Mouse (Mus musculus): ENCODE measurements at regions not wholly inside any gene's neighbourhood (a gene's known extent, or its start where the extent isn't known, plus 50 kb on each side); places are given as distances from the start of the nearest gene placed in this dataset.

DNA sequence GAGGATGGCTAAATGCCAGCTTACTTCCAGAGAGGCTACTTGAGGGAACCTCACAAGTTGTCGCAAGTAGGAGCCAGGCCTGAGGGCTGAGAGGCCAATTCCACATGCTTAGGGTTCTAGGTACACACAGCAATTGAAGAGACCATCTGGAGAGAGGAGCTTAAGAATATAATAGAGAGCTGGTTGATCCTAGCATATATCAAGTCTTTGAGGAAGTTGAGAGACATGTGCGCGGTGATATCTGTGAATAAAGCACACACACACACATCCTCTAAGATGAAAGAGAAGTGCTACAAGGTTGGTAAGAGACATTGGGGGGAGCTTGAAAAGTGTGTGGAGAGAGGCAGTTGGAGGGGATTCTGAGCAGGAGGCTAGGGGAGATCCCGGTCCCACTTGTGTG is 189.5 kb downstream of the Zfp462 start:
- no peak for DNase-seq (ENCODE audit: low spot score)

DNA sequence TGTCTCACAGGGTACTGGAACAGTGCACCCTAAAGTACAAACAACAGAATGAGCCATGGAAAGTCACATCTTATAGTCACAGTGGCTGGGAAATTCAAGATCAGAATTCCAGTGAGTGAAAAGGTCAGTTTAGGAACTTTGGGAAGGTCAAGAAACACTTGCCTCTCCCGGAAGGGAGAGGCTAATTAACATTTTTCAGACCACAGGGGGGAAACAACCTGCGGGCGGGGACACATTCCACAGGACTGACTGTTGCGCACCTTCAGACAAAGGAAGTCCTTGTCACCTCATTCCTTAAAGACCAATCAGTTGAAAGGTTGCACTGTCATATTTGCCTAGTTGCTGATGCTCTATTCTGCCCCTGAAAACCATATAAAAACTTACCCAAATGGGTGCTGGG is 189.9 kb downstream of the Zfp462 start:
- no peak for DNase-seq (ENCODE audit: low spot score)

DNA sequence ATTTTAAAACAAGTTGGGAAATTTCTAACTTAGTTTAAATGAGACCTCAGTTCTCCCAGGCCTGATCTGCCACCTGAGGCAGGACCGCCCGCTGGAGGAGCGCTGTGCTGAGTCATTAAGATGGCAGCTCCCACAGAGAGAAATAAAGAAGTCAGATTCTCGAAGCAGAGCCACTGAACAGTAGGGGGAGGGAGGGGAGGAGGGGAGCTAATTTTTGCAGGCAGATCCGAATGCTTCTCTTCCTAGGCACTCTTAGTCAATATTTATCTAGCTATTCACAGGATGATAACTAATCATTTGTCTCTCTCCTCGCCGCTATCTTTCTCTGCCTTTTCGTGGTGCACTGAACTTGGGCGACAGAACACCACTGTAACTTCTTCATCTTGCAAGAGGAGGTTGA is 191.4 kb downstream of the Zfp462 start:
- no peak for DNase-seq (ENCODE audit: low spot score)

- DNase-seq (ENCODE audit: low spot score), result no peak
Observed at GRCm38 (mm10) chr4:55137781-55138394, 193.0 kb downstream of the Zfp462 start.

DNA sequence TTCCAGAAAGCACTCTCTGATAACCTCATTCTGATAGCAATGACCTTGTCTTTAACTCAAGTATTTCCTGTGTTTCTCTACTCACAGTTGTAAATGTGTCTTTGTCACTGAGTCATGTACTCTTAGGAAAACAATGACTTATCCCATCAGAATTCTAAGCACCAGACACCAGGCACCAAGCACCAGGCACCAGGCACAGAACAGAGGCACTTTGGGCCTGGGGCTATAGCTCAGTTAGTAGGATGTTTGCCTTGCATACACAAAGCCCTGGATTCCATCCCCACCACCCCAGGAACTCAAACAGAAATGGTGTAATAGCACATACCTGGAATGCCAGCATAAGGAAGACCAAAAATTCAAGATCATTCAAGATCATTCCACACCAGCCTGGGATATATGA is 196.5 kb downstream of the Zfp462 start:
- no peak for DNase-seq (ENCODE audit: low spot score)

GRCm38 (mm10) chr4:55141923-55142732 is 197.3 kb downstream of the Zfp462 start:
- no peak for DNase-seq (ENCODE audit: low spot score)

- no peak for DNase-seq (ENCODE audit: low spot score)
Observed at GRCm38 (mm10) chr4:55143400-55143799, 198.6 kb downstream of the Zfp462 start.

- no peak for DNase-seq (ENCODE audit: low spot score)
Observed at GRCm38 (mm10) chr4:55144995-55145394, 200.1 kb downstream of the Zfp462 start.

- DNase-seq (ENCODE audit: low spot score), result no peak
Observed at GRCm38 (mm10) chr4:55145968-55146367, 201.1 kb downstream of the Zfp462 start.

- no peak for DNase-seq (ENCODE audit: low spot score)
Observed at GRCm38 (mm10) chr4:55148380-55148779, 201.5 kb upstream of the Rad23b start.

GRCm38 (mm10) chr4:55154556-55154955 is 195.3 kb upstream of the Rad23b start:
- no peak for DNase-seq (ENCODE audit: low spot score)

- no peak for DNase-seq (ENCODE audit: low spot score)
Observed at GRCm38 (mm10) chr4:55158166-55158739, 191.6 kb upstream of the Rad23b start.

DNA sequence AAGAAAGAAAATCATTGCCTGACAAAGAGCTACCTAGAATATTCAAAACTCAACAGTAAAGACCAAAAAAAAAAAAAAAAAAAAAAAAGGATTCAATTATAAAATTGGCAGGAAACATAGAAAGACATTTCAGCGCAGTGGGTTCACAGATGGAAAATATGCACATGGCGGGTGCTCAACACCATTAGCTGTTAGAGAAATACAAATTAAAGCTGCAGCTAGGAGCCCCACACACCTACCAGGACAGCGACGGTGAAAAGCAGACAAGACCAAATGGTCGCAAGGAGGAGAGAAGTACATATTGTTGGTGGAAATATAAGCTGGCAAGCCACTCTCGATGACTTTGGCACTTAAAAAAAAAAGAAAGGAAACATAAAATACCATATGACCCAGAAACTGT is 183.6 kb upstream of the Rad23b start:
- no peak for DNase-seq (ENCODE audit: low spot score)

DNA sequence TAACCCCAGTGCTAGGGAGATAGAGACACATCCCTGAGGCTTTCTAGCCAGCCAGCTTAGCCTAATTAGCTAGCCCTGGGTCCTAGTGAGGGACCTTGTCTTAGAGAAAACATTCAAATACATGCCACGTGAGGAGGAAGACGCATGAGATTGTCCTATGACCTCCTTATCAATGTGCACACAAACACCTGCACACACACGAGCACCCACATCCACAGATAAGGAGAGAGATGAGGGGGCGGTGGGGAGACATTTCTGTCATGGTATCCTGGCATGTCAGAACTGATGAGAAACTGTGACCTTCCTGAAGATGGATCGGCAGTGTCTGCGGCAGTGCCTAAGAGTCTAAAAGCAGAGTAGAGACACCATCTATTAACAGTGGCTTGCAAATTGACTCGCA is 180.8 kb upstream of the Rad23b start:
- DNase-seq (ENCODE audit: low spot score), result no peak

DNA sequence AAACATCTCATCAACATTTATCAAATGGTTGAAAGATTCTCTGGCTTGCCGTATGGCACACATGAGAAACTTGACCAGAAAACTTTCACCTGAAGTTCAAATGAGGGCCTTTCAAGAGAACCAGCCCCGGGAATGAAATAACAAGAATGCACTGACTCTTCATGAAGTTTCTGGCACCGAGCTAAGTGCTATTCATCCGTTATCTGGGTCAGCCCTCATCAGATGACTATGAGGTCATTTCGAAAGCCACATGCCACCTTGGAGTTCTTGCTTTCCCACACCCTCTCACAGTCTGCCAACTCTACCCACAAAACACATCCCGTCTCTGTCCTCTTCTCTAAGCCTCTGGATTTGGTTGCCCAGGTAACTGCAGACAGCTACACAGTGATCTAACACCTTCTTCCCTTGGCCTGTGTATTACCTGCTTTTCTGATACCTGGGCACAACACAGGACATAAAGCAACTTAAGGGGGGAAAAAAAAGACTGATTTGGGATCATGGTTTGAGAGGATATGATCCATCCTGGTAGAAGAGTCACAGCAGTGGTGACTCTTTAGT is 177.4 kb upstream of the Rad23b start:
- peak; percentile 73 for DNase-seq (ENCODE audit: low spot score)

- no peak for DNase-seq (ENCODE audit: low spot score)
Observed at GRCm38 (mm10) chr4:55176026-55176425, 173.8 kb upstream of the Rad23b start.

GRCm38 (mm10) chr4:55179456-55179855 is 170.4 kb upstream of the Rad23b start:
- DNase-seq (ENCODE audit: low spot score), result no peak

DNA sequence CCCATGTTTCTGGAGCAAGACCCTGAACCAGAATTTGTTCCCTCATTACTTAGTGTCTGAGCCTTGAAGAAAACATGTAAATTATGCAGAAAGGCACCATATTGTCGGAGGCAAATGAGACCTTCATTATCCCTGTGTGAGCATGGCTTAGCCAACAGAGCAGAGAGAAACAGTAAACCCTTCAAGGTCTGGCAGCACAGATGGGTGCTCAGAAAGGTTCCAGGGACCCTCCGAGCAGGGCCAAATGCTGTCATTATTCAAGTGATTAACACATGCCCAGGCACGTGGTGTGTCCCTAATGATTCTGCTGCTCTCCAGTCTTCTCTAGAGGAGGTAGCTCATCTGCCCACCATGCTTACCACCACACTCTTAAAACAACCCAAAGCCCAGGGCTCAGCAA is 166.3 kb upstream of the Rad23b start:
- DNase-seq (ENCODE audit: low spot score), result no peak

DNA sequence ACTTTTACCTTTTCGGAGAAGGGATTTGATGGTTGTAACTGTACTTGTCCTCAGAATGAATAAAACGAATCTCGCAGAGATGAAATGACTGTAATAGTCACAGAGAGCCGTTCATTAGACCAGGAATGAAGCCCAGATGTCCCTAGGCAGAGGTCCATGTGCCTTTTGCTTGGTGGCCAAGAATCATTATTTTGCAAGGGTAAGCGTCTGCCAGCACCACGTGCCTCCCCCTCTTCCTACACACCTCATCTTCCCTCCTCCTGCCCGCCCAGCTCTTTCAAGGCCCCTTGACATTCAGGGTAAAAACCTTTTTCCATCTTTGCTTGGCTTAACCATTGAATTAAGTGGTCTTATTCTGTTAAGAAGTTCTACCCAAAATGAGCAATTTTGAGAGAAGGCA is 161.1 kb upstream of the Rad23b start:
- DNase-seq (ENCODE audit: low spot score), result peak; percentile 25

- DNase-seq (ENCODE audit: low spot score), result no peak
Observed at GRCm38 (mm10) chr4:55190586-55190985, 159.3 kb upstream of the Rad23b start.

DNA sequence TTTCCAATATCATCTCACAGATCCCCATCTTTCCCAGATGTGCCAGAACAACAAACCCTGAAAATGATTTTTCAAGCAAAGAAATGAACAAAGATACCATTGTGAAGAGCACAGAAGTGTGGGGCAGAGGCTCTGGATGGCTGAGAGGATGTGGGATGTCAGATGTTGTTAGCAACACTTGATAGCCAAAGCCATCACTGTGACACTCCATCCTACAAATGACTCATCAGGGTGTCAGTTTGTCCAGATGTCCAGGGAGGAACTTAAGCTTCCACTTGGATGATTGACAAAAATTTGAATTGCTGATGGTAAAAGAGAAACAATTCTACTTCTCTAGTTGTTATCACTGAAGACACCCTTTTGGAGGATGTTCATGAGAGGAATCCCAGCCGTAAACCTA is 155.8 kb upstream of the Rad23b start:
- DNase-seq (ENCODE audit: low spot score), result no peak

DNA sequence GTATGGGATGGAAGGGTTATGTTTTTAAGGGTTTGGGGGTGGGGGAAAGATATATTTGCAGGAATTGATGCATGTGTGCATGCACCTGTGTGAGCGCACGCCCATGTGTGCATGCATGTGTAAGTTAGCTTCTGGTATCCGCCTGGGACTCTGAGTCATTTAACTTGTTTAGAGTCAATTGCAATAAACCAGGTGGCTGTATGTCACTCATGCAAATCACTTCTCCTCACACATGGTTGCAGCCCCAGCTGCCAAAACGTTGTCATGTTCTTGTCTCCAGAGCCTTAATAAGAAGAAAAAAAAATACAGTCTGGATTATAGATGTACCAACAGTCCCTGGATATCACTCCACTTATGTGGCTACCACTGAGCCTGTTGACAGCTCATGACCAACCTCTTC is 155.3 kb upstream of the Rad23b start:
- no peak for DNase-seq (ENCODE audit: low spot score)
